Mouse (Mus musculus) heart, adult 2 months (tissue): ENCODE results near the gene Nit1. TPM values are rescaled to one million over a fixed set of nuclear protein-coding genes. Genes with fewer than 3 reads are reported as not detected.

Source experiments
- DNase-seq, 2 experiments: peaks; one replicate each; pipeline ENCODE4 v3.0.0; 2021
- H3K27ac ChIP-seq: fragments of 200-600 bp; 2 replicates; pipeline ENCODE4 v1.8.1; 2022
- H3K27me3 ChIP-seq: fragments of 200-500 bp; 2 replicates; pipeline ENCODE4 v1.6.1; 2012; ENCODE audit warnings: mild to moderate bottlenecking, low read length, inconsistent platforms, mixed read lengths; ENCODE audit not compliant: control insufficient read depth, insufficient read depth
- H3K36me3 ChIP-seq: fragments of 200-500 bp; 2 replicates; pipeline ENCODE4 v1.6.1; 2012; ENCODE audit warnings: low read length, inconsistent platforms; ENCODE audit not compliant: control insufficient read depth, insufficient read depth
- H3K4me1 ChIP-seq: fragments of 200-500 bp; 2 replicates; pipeline ENCODE4 v1.6.1; 2011; ENCODE audit warnings: low read length; ENCODE audit not compliant: control insufficient read depth, insufficient read depth
- H3K4me3 ChIP-seq: fragments of 200-600 bp; 2 replicates; pipeline ENCODE4 v1.8.1; 2022
- H3K79me2 ChIP-seq: fragments of 200-500 bp; replicated peaks from 2 replicates; pipeline ENCODE4 v1.6.1; 2012; ENCODE audit warnings: mild to moderate bottlenecking, inconsistent platforms, low read length, moderate library complexity, mixed read lengths; ENCODE audit not compliant: control insufficient read depth, insufficient read depth
- H3K9ac ChIP-seq: fragments of 200-500 bp; 2 replicates; pipeline ENCODE4 v1.6.1; 2012; ENCODE audit warnings: low read depth, mild to moderate bottlenecking, control low read depth, inconsistent platforms, low read length, mixed read lengths
- CTCF ChIP-seq: fragments of 200-600 bp; IDR thresholded peaks from 2 replicates; pipeline ENCODE4 v1.8.1; 2022; ENCODE audit warnings: antibody characterized with exemption, mild to moderate bottlenecking, moderate library complexity
- EP300 ChIP-seq: fragments of 200-500 bp; IDR thresholded peaks from 2 replicates; pipeline ENCODE4 v1.6.1; 2011; ENCODE audit warnings: low read depth, low read length, control low read depth; ENCODE audit not compliant: insufficient read depth
- POLR2A ChIP-seq: fragments of 200-500 bp; IDR thresholded peaks from 2 replicates; pipeline ENCODE4 v1.6.1; 2011; ENCODE audit warnings: mild to moderate bottlenecking, low read depth, low read length, control low read depth; ENCODE audit not compliant: insufficient read depth
- WGBS: fragments of 180-500 bp; shearing (Covaris S2); methylation state at CpG from one replicate; pipeline ENCODE4 v1.1.7; 2018; 5-methylcytosine and 5-hydroxymethylcytosine counted together
- intact Hi-C: fragments of 180-260 bp; cut with DNase I; formaldehyde crosslinking; loops from one replicate; pipeline ENCODE4 v1.15.1; 2025
- polyA plus RNA-seq: library from polyadenylated mRNA; depleted of rRNA; stranded (reverse); fragments of >200 nt; gene quantifications from 2 replicates; pipeline ENCODE4 v1.2.3, GENCODE M21; 2012
- total RNA-seq, 2 experiments: library from RNA; stranded (reverse); gene quantifications; 2 replicates each; pipeline ENCODE4 v1.2.3; 2021

Gene Nit1
- total and polyA plus RNA-seq, 3 experiments: 25.9 to 40.1 (median 32.7) TPM

DNA sequence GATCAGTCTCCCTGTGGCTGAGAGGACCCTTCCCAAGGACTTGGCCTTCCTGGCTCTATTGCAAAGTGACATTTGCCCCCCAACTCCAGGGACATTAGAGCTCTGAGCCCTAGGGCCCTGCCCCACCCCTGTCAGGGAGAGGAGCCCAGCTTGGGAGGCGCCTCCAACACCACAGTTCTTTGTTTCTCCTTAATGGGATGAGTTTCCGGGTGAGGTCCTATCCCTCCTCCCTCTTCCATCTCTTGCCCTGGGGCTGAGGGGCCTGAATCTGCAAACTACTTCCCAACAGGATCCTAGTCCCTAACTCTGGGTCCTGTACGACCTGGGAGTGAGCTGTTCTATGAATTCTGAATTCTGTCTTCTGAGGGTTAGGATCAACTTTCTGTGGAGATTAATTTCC, 27.4 kb upstream of the Nit1 start:
- H3K36me3 ChIP-seq: no peaks in the 10 kb centered on the region
- H3K9ac ChIP-seq: no peak overlapping the region
- 58% methylated on average over 3 of the region's 3 CpGs for WGBS
- no peak overlapping the region for H3K4me3 ChIP-seq
- H3K27ac ChIP-seq: no peak overlapping the region
- DNase-seq: no peak
- H3K27me3 ChIP-seq: no peaks in the 10 kb centered on the region
- intact Hi-C loops: no loop called here
- H3K79me2 ChIP-seq: no peaks in the 10 kb centered on the region
- H3K4me1 ChIP-seq: no peaks in the 10 kb centered on the region
- TF ChIP-seq POLR2A: no peak
- no peak for TF ChIP-seq CTCF
- TF ChIP-seq EP300: no peak

DNA sequence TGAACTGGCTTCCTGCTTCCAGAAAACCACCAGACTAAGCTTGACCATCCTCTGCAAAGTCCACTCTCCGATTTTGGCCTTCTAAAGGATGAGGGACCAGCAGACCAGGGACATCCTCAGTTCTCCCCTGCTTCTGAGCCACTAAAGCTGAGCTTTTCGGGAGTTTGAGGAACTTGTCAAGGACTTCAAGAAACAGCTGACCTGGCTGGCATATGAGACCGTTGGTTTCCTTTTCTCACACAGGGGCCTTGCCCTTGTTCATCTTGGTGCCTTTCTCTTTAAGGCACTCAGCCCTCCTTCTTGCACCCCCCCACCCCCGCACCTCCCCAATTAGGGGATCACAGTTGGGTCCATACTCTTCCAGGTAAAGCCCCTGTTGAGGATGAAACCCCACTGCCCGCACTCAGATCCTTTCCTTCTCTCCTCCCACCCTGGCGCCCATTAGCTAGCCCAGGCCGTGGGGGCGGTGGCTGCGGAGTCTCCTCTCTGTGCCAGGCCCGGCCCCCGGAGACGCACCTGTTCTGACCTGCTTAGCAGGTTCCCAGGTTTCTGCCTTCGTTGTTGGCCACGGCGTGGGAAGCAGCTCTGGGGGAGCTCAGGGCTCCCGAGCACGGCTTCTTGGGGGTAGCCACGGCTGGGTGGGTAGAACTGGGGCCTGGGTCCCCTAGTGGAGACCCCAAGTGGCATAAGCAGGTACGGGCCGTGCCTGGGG, 24.6 kb upstream of the Nit1 start, which contains the start of gene Nectin4:
TSS of gene Nectin4 (plus strand) at position 255 of the 712 bp plus-strand sequence.
- Histone ChIP-seq H3K27me3 (no peaks in the 10 kb centered on the region), H3K36me3 (no peaks in the 10 kb centered on the region), H3K27ac (no peak within 1 kb of the TSS), H3K4me3 (no peak within 1 kb of the TSS), H3K4me1 (no peaks in the 10 kb centered on the region), H3K9ac (no peak within 1 kb of the TSS), H3K79me2 (no peaks in the 10 kb centered on the region)
- intact Hi-C loops: no loop called here
- no peak for TF ChIP-seq POLR2A
- no peak for TF ChIP-seq CTCF
- no peak for TF ChIP-seq EP300
- WGBS: 46% methylated on average over 20 of the region's 20 CpGs
- no peak for DNase-seq

DNA sequence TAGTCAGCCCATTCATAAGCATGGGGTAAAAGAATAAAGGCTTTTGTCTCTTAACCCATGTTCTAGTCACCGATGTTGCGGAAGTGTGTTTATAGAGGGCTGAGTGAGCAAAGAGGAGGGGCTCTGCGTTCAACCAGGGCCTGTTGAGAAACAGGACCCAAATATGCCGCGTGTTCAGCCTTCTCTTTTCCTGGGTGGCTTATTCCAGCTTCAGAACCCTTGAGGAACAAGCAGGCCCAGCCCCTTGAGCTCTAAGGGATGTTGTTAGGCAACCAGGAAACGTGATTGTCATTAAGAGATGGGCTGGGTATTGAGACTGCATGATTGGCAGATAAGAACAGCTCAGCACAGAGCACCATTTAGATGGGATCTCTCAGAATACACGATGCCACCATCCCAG, 20.5 kb upstream of the Nit1 start:
- WGBS: 60% methylated on average over 7 of the region's 7 CpGs
- no peaks in the 10 kb centered on the region for H3K79me2 ChIP-seq
- no peak overlapping the region for H3K27ac ChIP-seq
- intact Hi-C loops: no loop called here
- no peak overlapping the region for H3K4me3 ChIP-seq
- H3K9ac ChIP-seq: no peak overlapping the region
- TF ChIP-seq CTCF (no peak), EP300 (no peak), POLR2A (no peak)
- H3K27me3 ChIP-seq: no peaks in the 10 kb centered on the region
- no peaks in the 10 kb centered on the region for H3K36me3 ChIP-seq
- DNase-seq: no peak
- no peaks in the 10 kb centered on the region; the same call in 1 of the 2 replicates for H3K4me1 ChIP-seq

DNA sequence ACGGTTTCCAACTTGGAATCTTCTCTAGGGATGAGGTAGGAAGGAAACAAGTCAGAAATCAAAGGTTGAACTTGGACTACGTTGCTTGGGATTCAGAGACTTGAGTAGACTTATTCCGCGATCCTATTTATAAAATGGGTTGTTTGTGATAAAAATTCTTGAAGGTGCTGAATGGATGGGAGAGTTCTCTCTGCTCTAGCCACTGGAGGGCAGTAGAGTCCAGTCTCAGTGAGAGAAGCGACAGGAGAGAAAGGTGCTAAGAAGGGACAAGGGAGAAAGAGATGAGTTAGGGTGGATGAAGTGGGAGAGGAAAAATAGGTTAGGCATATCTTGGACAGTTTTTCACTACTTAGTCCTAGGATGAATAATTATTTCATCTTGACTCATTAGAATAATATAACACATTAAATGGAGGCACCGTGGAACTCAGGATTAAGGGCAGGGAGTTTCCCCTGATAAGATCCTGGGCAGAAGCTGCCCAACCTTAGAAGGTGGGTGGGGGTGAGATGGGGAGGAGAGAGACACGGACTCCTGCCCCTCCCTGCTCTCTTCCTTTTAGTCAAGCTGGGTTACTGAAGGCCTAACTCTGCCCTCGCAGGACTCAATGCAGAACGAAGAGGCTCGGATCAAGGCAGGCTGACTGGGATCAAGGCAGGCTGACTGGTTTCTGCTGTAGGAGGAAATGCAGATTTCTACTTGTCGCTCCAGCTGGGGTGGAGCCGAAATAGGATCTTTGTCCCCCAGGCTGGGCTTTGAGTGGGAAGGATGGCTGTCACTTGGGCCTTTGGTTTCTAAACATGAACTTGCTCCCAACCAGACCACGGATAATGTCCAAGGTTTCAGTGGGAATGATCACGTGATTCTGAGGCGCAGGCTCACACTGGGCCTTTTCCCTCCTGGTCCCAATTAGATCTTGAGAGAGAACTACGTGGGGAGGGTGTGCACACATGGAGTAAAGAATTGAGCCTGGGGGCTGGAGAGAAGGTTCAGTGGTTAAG, 16.0 kb upstream of the Nit1 start:
- H3K27me3 ChIP-seq: no peaks in the 10 kb centered on the region
- H3K79me2 ChIP-seq: no peaks in the 10 kb centered on the region
- H3K27ac ChIP-seq: peak overlapping the region; percentile 44; the same call in 1 of the 2 replicates
- no peaks in the 10 kb centered on the region; the same call in 1 of the 2 replicates for H3K4me1 ChIP-seq
- intact Hi-C loops: loop anchor here (1.0 to 5.0 kb wide), 3 partner anchors 46 to 205 kb away; no protein-coding TSS in a partner anchor
- H3K36me3 ChIP-seq: no peaks in the 10 kb centered on the region
- H3K4me3 ChIP-seq: peak overlapping the region; percentile 13
- WGBS: 36% methylated on average over 16 of the region's 16 CpGs
- peak overlapping the region; percentile 49; the same call in 1 of the 2 replicates for H3K9ac ChIP-seq
- peak; percentile 55 to 56 for DNase-seq
- TF ChIP-seq POLR2A (no peak), EP300 (peak; percentile 74; the same call in 1 of the 2 replicates), CTCF (peak; percentile 98)

DNA sequence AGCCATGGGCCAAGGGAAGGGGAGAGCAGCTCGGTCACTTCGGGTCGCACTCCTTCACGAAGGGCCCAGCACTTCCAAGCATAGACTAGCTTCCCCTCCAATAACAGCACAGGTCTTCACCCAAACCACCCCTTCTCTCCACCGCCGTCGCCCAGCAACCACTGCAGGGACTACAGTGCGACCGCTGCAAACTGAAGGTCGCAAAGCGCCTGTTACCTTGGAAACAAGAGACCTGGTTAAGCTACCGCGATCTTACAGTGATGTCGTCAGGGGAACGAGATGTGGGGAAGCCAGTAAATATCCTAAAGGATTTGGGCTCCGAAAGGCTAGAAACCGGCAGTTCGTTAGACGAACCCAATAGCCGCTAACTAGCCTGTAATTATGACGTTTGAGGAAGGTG, 15.2 kb upstream of the Nit1 start, which contains the start of gene Klhdc9:
TSS of gene Klhdc9 (minus strand) at position 143 of the 400 bp plus-strand sequence.
- Histone ChIP-seq H3K79me2 (no peaks in the 10 kb centered on the region), H3K4me3 (peak within 1 kb of the TSS; percentile 13), H3K36me3 (no peaks in the 10 kb centered on the region), H3K27ac (peak within 1 kb of the TSS; percentile 44; the same call in 1 of the 2 replicates), H3K27me3 (no peaks in the 10 kb centered on the region), H3K9ac (peak within 1 kb of the TSS; percentile 49; the same call in 1 of the 2 replicates), H3K4me1 (no peaks in the 10 kb centered on the region; the same call in 1 of the 2 replicates)
- DNase-seq: peak; percentile 65 to 79
- 10% methylated on average over 21 of the region's 21 CpGs for WGBS
- intact Hi-C loops: loop anchor here (1.0 to 5.0 kb wide), 3 partner anchors 47 to 206 kb away; no protein-coding TSS in a partner anchor
- no peak for TF ChIP-seq POLR2A
